Mouse (Mus musculus): ENCODE measurements around the gene Nfasc.

Gene Nfasc

DNA sequence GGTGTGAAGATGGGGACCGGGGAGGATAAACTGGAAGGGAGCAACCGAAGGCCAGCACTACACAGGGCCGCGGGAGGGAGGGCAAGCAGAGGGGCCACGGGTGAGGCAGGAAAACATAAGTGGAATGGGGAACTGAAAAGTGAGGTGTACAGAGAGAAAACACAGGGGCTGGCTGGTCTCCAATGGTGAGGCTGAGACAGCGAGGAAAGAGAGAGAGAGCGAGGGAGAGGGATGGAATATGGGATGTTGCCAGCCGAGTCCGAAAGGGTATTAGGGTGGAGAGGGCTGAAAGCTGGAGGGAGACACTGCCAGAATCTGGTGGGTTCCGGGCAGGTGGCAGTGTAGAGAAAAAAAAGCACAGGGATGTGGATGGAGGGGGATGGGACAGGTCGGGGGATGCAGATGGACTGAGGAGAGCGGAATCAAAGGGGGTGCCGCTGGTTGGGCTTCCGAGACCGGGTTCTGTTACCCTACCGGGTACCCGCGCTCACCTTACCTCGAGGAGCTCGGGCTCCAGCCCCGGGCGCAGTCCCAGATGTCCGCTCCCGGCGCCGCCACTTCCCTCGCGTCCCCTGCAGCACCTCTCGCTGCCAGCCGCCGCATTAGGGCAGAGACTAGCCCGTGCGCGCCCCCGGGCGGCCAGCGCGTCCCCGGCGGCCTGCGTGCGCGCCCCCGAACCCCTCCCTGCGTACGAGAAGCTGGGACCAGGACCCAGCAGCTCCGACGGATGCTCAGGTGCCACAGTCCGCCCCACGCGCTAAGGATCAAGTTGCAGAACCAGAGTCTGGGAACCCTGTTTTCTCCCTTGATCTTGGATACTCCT lies at the start of gene Nfasc:
Nfasc (minus strand) TSS at position 623 of the 823 bp plus-strand sequence.
- peak; percentile 34 for DNase-seq (ENCODE audit: low spot score)

DNA sequence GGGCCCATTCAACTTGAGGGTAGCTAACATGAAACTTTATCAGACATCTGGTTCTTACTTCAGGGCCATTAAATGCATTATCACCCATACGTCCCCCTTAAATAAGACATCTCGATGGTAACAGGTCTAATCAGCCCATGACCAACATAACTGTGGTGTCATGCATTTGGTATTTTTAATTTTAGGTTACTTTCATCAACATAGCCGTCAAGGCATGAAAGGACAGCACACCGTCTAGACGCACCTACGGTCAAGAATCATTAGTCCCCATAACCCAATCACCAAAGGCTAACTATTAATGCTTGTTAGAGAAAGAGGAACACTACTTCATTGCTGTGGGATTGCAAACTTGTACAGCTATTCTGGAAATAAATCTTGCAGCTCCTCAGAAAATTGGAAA lies 49.5 kb upstream of the Nfasc start:
- DNase-seq (ENCODE audit: low spot score), result no peak

GRCm38 (mm10) chr1:132786866-132787265 lies 45.3 kb upstream of the Nfasc start:
- no peak for DNase-seq (ENCODE audit: low spot score)

GRCm38 (mm10) chr1:132781607-132782445 lies 40.2 kb upstream of the Nfasc start:
- DNase-seq (ENCODE audit: low spot score), result no peak

DNA sequence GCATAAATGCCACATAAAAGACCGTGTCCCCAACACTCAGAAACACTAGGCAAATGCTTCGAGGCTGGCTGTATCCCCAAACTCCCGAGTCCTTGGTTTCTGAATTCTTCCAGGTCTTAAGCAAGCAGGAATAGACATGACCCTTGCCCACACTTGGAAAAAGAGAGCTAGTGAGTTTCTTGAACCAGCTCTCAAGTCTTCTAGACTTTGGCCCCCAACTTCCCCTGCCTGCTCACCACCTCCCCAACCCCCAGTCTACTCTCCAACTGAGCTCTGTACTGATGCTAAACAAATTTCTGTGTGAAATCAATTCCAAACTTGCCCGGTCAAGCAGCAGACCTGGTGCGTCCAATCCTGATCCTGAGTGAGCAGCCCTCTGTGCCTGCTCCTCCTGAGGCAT lies 39.4 kb upstream of the Nfasc start:
- DNase-seq (ENCODE audit: low spot score), result no peak

GRCm38 (mm10) chr1:132780254-132780653 lies 38.7 kb upstream of the Nfasc start:
- DNase-seq (ENCODE audit: low spot score), result no peak

- DNase-seq (ENCODE audit: low spot score), result no peak
Measured at GRCm38 (mm10) chr1:132774959-132775358, 33.4 kb upstream of the Nfasc start.

DNA sequence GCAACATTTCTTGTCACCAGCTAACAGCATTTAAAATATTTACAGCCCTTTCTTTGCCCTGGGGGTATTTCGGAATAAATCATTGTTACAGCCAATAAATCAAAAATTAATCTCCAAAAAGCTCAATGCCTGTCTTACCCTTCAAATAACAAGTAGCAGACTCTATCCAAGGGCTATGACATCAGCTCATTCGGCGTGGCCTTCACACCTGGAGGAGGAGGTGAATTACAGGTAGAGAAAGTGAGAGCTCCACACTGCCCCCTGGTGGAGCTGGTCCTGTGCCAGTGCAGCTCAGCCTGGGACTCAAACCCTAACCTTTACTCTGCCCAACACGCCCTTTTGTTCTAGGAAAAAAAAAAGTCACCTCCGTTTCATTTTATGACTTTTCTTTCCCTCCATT lies 29.8 kb upstream of the Nfasc start:
- peak; percentile 64 for DNase-seq (ENCODE audit: low spot score)

DNA sequence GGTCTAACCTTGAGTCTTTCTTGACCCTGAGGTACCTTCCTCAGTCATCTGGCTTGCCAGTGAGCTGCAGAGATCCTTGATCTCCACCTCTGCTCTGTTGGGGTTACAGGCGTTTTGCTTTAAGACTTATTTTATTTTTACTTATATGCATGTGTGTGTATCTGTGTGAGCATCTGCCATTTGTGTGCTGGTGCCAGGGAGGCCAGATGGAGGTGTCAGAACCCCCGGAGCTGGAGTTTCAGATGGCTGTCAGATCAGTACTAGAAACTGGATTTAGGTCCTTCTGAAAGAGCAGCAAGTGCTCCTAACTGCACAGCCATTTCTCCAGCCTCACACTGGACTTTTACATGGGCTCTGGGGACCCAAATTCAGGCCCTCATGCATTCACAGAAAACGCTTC lies 28.0 kb upstream of the Nfasc start:
- no peak for DNase-seq (ENCODE audit: low spot score)

- no peak for DNase-seq (ENCODE audit: low spot score)
Measured at GRCm38 (mm10) chr1:132767422-132767821, 25.8 kb upstream of the Nfasc start.

GRCm38 (mm10) chr1:132765887-132766651 lies 24.5 kb upstream of the Nfasc start:
- no peak for DNase-seq (ENCODE audit: low spot score)

GRCm38 (mm10) chr1:132765222-132765621 lies 23.6 kb upstream of the Nfasc start:
- DNase-seq (ENCODE audit: low spot score), result no peak

DNA sequence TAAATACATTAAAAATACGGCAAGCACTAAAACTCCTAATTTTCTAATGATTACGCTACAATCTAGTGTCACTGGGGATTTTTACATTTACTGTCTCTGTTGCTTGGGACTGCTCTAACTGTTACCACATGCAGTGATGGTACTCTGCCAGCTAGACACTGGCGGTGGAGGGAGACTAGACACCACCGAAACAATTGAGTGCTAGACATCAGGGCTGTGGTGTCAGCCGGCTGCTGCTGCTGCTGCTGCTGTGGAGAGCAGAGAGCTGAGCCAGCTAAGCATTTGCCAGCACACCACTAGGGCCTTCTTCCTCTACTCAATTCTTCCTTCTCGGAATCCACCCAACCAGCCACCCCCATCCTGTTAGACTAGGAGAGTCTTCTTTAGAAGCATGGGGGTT lies 17.8 kb upstream of the Nfasc start:
- no peak for DNase-seq (ENCODE audit: low spot score)

DNA sequence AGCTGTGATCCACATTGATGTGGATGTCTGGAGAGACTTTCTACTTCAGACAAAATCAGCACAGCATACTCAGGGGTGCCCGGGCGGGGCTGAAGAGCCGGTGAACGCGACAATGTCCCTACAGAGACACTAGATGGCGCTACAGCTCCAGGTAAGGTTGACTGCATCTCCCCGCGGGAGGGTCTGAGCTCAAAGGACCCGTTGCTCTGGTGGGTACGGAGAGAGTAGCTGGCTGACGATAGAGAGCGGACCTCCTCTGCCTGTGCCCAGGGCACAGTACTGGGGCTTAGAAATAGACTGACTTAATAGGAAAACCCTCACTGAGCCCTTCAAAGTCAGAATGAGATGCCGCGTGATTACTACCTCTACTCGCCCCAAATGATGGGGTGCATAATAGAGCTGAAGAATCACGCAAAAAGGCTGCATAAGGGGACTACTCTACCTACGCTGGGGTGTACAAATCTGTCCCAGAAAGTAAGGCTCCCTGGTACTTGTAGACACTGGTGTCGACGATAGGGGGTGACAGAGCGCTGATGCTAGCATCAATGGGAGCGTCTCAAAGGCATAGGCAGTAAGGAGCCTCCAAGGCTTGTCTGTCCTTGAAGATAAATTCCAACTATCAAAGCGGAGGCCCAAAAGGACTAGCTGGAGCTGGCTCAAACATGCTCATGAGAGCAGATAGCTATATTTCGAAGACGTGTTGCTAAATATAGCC lies 17.2 kb upstream of the Nfasc start:
- peak; percentile 49 for DNase-seq (ENCODE audit: low spot score)

- no peak for DNase-seq (ENCODE audit: low spot score)
Measured at GRCm38 (mm10) chr1:132755211-132755610, 13.6 kb upstream of the Nfasc start.

DNA sequence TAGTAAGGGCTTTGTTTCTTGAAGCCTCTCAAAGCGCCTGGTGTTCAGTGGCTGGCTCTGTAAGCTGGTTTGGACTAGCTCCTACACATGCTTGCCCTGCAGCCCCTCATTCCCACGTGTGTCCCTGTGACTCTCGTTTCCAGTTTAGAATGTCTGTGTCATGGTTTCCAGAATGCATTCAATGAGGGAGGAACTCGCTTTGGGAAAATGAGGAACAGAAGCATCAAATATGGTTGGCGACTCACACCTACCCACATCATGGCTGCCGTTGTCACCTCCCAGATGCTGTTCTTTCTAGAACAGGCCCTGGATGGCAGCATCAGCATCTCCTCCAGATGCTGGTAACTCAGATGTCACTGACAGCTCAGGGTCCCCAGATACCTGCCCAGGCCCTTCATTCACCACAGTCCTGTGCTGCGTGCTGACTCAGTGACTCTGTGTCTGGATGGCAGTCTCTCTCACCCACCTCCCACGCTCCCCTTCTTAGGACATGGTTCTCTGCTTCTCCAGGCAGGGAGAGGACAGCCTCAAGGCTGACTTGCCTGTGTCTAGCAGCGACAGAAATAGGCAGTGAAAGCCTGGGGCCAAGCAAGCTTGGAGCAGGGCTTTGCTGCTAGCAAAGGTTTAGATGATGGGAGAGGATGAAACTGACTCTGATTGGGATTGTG lies 7.8 kb upstream of the Nfasc start:
- no peak for DNase-seq (ENCODE audit: low spot score)

GRCm38 (mm10) chr1:132746302-132746701 lies 4.7 kb upstream of the Nfasc start:
- DNase-seq (ENCODE audit: low spot score), result no peak

DNA sequence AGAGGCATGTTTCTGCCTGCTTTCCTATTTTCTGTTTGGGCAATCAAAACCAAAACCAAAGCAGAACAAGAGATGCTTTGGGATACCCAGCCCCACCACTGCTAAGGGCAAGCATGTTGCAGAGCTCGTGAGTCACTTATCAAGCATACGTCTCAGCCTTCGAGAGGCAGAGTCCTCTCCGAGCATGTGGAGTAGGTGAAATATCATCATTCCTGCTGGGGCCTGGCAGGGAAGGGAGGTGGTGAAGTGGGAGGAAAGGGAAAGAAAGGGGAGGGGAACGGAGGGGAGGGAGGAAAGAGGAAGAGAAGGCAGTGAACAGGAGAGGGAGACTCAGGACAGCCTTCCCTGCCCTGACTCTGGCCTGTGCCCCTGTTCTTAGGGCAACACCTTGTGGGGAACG lies 4.0 kb upstream of the Nfasc start:
- no peak for DNase-seq (ENCODE audit: low spot score)

- no peak for DNase-seq (ENCODE audit: low spot score)
Measured at GRCm38 (mm10) chr1:132739077-132739521, 2.5 kb downstream of the Nfasc start.

DNA sequence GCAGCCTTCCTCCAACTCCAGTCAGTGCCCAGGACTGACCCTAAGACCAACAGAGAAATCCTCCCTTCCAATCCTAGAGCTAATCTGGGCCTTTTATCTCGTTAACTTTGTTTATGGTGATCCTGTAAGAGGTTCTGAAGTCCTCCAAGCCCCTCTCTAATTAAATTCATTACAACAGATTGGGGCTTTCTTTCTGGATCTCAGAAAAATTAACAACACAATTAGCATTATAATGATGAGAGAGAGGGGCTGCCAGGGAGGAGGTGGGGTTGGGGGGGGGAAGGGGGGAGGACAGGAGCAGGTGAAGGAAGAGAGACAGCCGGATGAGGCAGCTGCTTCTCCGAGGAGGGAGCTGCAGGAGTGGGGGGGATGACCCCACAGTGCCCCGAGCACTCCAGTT lies 5.4 kb downstream of the Nfasc start:
- no peak for DNase-seq (ENCODE audit: low spot score)

GRCm38 (mm10) chr1:132733873-132734447 lies 7.6 kb downstream of the Nfasc start:
- no peak for DNase-seq (ENCODE audit: low spot score)

Data from urinary bladder, postnatal 25 days (tissue).